Mouse (Mus musculus) testis, adult 2 months (tissue): ENCODE data around the gene Mpp3. TPM values are rescaled to one million over a fixed set of nuclear protein-coding genes. Genes with fewer than 3 reads are reported as not detected.

Source experiments
- H3K27ac ChIP-seq: fragments of 200-500 bp; 2 replicates; pipeline ENCODE4 v1.5.1; 2012; ENCODE audit warnings: low read depth, low read length; ENCODE audit not compliant: control insufficient read depth, insufficient read depth
- H3K27me3 ChIP-seq: fragments of 200-500 bp; 2 replicates; pipeline ENCODE4 v1.6.1; 2012; ENCODE audit warnings: mild to moderate bottlenecking, low read length, moderate library complexity; ENCODE audit not compliant: control insufficient read depth, insufficient read depth
- H3K36me3 ChIP-seq: fragments of 200-500 bp; 2 replicates; pipeline ENCODE4 v1.6.1; 2012; ENCODE audit warnings: mild to moderate bottlenecking, low read length; ENCODE audit not compliant: control insufficient read depth, insufficient read depth
- H3K4me1 ChIP-seq: fragments of 200-500 bp; 2 replicates; pipeline ENCODE4 v1.6.1; 2012; ENCODE audit warnings: low read length; ENCODE audit not compliant: control insufficient read depth, insufficient read depth
- H3K4me3 ChIP-seq: fragments of 200-500 bp; 2 replicates; pipeline ENCODE4 v1.5.1; 2012; ENCODE audit warnings: low read depth, mild to moderate bottlenecking, low read length, moderate library complexity, mixed read lengths; ENCODE audit not compliant: control insufficient read depth
- CTCF ChIP-seq: fragments of 200-500 bp; IDR thresholded peaks from 2 replicates; pipeline ENCODE4 v1.5.1; 2012; ENCODE audit warnings: low read depth, mild to moderate bottlenecking, inconsistent platforms, low read length, moderate library complexity; ENCODE audit not compliant: control insufficient read depth, insufficient read depth, insufficient replicate concordance
- POLR2A ChIP-seq: fragments of 200-500 bp; IDR thresholded peaks from 2 replicates; pipeline ENCODE4 v1.6.1; 2012; ENCODE audit warnings: low read depth, mild to moderate bottlenecking, inconsistent platforms, low read length, moderate library complexity; ENCODE audit not compliant: control insufficient read depth
- polyA plus RNA-seq: library from polyadenylated mRNA; depleted of rRNA; stranded (reverse); fragments of >200 nt; gene quantifications from 2 replicates; pipeline ENCODE4 v1.2.3, GENCODE M21; 2012

The Mpp3 gene
- polyA plus RNA-seq, 1 experiment, result 11.0 TPM

DNA sequence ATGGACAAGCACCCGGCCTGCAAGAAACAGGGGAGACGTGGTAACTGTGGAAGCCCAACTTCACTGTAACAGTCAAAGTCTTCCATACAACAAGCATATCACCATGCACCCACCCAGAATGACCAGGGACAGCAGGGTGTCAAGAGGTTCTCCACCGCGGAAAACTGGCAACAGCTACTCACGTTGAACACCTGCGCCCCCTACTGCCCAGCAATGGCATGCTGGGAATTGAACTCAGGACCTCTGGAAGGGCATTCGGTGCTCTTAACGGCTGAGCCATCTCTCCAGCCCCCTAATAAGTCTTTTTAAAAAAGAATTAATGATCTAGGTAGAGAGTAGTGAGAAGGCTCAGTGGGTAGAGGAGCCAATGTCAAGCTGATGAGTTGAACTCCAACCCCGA is 53.3 kb downstream of the Mpp3 start:
- Histone ChIP-seq H3K36me3 (no peaks in the 10 kb centered on the region), H3K4me3 (peak overlapping the region; percentile 14), H3K4me1 (peaks cover 4% of the 10 kb centered on the region), H3K27me3 (no peaks in the 10 kb centered on the region), H3K27ac (no peak overlapping the region)
- TF ChIP-seq CTCF (peak; percentile 80; the same call in 1 of the 2 replicates), POLR2A (no peak)

DNA sequence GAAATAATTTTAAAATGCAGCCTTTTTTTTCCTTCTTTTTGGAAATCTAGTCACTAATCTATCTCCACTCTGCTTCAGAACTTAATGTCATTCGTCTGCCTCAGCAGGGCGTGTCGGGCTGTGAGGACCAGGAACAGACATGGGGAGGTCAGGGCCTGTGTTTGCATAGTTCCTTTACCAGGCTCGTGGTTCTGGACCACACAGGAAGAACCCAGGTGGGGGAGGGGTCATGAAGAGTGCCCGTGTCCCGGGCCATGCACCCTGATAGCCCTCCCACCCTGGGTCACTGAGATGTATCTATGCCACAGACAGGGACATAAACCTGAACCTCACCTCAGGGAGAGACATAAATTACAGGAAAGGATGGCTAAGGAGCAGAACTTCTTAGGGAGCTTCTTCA is 54.1 kb downstream of the Mpp3 start:
- H3K4me1 ChIP-seq, result peaks cover 4% of the 10 kb centered on the region
- no peak overlapping the region for H3K4me3 ChIP-seq
- TF ChIP-seq CTCF (no peak), POLR2A (no peak)
- H3K27ac ChIP-seq, result no peak overlapping the region
- H3K36me3 ChIP-seq, result no peaks in the 10 kb centered on the region
- no peaks in the 10 kb centered on the region for H3K27me3 ChIP-seq

DNA sequence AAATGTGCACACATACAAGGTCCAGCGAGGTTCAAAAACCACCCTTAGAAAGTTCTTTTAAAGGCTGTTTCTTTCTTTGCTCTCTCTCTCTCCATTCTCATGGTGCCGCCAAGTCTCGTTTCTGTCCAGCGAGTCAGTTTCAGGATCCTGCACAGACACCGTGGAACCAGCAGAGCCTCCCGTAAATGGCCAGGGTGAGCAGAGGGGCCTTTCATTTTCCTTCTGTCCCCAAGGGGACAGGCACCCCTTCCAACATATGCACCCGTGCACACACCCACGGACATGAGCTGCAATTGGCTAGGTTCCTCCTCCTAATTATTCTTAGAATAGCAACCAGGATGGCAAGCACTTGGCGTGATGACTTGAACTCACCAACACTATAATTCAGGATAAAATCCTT is 54.8 kb downstream of the Mpp3 start:
- no peak overlapping the region for H3K27ac ChIP-seq
- H3K4me3 ChIP-seq, result no peak overlapping the region
- H3K27me3 ChIP-seq, result no peaks in the 10 kb centered on the region
- TF ChIP-seq CTCF, result no peak
- TF ChIP-seq POLR2A, result no peak
- peaks cover 4% of the 10 kb centered on the region for H3K4me1 ChIP-seq
- no peaks in the 10 kb centered on the region for H3K36me3 ChIP-seq

DNA sequence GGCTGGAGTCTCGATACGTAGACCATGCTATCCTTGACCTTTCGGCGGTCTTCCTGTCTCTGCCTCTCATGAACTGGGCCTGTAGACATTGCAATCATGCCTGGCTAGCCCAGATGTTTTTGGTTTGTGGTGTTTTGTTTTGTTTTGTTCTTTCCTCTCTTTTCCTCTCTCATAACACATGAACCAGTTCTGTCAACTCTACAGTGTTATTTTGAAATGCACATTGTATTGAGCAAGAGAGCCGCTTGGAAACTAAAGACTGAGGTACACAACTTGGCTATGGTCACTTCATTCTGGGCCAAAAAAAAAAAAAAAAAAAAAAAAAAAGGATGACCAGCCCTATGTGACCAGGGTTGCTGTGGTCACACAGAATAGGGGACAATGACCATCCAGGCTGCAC is 55.6 kb downstream of the Mpp3 start:
- no peak for TF ChIP-seq CTCF
- TF ChIP-seq POLR2A, result no peak
- no peak overlapping the region for H3K27ac ChIP-seq
- no peaks in the 10 kb centered on the region for H3K36me3 ChIP-seq
- peaks cover 4% of the 10 kb centered on the region for H3K4me1 ChIP-seq
- no peak overlapping the region for H3K4me3 ChIP-seq
- no peaks in the 10 kb centered on the region for H3K27me3 ChIP-seq

DNA sequence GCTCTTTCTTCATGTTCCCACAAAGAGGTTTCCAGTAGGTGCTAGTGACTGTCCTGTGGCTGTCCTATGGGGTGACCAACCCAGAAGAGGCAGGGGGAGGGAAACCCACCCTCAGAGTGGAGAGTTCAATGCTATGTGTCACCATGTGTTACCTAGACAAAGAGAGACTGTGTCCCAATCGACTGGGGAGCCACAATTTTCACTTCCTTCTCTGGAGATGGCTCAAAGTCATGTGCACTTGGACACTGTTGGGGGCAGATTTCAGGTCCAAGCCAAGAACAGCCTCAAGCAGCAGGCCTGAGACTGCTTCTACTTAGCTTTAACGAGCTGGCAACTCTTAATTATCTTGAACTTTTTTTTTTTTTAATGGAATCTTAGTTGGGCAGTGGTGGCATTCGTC is 56.2 kb downstream of the Mpp3 start:
- Histone ChIP-seq H3K4me3 (no peak overlapping the region), H3K4me1 (peaks cover 4% of the 10 kb centered on the region), H3K27ac (no peak overlapping the region), H3K27me3 (no peaks in the 10 kb centered on the region), H3K36me3 (no peaks in the 10 kb centered on the region)
- TF ChIP-seq CTCF (no peak), POLR2A (no peak)

DNA sequence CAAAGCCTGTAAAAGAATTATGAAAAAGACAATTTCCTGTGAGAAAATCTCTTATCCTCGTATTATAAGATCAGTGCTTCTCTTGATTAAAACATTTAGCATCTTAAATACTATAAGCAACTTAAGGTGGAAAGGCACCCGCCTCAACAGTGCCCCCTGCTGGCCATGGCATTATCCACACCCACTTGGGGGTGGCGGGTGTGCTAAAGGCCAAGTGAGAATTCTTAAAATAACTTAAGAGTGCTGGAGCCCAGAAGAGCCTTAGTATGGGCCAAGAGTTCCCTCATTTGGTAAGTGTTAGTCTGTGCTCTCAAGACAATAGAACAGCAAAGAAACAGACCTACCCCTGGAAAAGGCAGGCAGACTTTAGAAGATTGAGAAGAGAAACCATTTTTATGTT is 56.9 kb downstream of the Mpp3 start:
- peaks cover 4% of the 10 kb centered on the region for H3K4me1 ChIP-seq
- H3K27me3 ChIP-seq, result no peaks in the 10 kb centered on the region
- TF ChIP-seq CTCF (peak; percentile 74; the same call in 1 of the 2 replicates), POLR2A (no peak)
- H3K27ac ChIP-seq, result no peak overlapping the region
- H3K36me3 ChIP-seq, result no peaks in the 10 kb centered on the region
- no peak overlapping the region for H3K4me3 ChIP-seq

DNA sequence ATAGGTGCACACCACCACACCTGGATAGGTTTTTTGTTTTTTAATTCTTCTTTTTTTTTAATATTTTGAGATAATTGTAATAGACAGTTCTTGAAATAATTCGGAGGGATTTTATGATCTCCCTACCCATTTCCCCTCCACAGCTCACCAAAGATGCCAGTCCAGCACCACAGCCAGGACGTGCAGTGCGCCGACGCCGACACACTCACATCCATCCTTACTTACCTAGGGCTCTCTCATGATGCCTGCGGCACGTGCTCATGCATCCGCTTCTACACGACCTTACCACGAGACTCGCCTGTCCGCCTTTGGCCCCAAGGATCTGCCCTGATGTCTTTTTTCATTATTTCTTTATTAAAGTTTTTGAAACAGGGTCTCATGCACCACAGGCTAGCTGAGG is 58.4 kb downstream of the Mpp3 start:
- no peak overlapping the region for H3K27ac ChIP-seq
- TF ChIP-seq CTCF (no peak), POLR2A (no peak)
- no peaks in the 10 kb centered on the region; the same call in 1 of the 2 replicates for H3K27me3 ChIP-seq
- no peak overlapping the region for H3K4me3 ChIP-seq
- H3K36me3 ChIP-seq, result no peaks in the 10 kb centered on the region
- peaks cover 4% of the 10 kb centered on the region for H3K4me1 ChIP-seq

DNA sequence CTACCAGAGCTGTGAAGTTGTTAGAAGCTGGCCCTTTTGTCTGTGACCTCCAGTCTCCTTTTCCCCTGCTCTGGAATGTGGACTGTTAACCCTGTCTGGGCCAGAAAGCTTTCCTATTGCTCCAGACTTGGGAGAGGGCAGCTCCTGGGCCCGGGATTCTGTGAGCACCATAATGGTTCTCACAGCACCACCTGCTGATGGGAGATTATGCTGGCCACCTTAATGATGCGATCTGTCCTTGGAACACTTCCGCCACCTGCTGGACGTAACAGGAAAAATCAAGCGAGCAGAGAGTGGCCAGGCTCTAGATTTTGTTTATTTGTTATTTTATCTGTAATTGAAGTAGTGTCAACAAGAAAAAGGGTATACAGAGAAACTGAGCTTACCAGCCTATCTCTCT is 59.5 kb downstream of the Mpp3 start:
- Histone ChIP-seq H3K4me1 (peaks cover 7% of the 10 kb centered on the region), H3K36me3 (no peaks in the 10 kb centered on the region), H3K27me3 (no peaks in the 10 kb centered on the region; the same call in none of the 2 replicates), H3K27ac (no peak overlapping the region), H3K4me3 (no peak overlapping the region)
- TF ChIP-seq POLR2A (no peak), CTCF (peak; percentile 76; the same call in 1 of the 2 replicates)
